Mouse (Mus musculus) kidney, postnatal 14 days (tissue): ENCODE measurements at regions not wholly inside any gene's neighbourhood (a gene's known extent, or its start where the extent isn't known, plus 50 kb on each side); places are given as distances from the start of the nearest gene placed in this dataset.

Experiments
- DNase-seq: peaks from one replicate; pipeline ENCODE4 v3.0.0; 2022; ENCODE audit warnings: mixed read lengths

DNA sequence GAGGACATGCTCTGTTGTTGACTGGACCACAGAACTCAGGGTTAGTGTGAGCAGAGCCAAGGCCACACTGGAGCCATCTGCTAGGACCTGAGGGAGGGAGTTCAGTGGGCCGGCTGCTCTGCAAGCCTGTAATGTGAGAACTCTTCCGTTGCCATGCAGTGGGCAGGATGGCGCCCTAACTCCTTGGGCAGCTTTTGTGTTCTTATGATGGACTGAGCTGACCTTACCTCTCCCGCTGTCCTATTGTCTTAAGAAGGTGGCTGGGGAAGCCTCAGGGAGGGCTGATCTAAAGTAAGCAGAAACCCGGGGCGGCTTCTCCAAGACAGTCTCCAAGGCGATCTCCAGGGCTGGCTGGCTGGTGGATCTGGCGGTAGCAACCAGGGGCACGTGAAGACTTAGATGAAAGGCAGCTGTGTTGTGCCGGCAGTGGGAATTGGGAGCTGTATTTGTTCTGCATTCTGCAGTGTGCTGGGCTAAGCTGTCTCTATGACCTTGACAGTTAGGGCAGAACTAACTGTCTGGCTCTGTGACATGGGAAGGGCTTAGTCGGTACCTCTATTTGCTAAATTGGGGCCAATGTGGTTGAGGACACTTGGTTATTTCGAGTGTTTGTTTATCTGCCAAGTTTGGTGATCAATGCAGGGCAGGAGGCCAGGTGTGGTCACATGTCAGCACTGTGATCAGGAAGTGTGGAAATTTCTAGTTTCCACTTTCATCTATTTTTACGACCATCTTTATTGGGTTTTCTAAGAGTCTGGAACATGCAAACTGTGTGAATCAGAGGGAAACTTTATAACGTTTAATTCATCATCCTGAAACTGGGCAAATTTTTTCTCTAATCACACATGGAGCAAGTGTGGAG lies 843.1 kb upstream of the Car8 start:
- no peak for DNase-seq

- no peak for DNase-seq
Measured at GRCm38 (mm10) chr4:9080821-9081493, 842.1 kb upstream of the Car8 start.

DNA sequence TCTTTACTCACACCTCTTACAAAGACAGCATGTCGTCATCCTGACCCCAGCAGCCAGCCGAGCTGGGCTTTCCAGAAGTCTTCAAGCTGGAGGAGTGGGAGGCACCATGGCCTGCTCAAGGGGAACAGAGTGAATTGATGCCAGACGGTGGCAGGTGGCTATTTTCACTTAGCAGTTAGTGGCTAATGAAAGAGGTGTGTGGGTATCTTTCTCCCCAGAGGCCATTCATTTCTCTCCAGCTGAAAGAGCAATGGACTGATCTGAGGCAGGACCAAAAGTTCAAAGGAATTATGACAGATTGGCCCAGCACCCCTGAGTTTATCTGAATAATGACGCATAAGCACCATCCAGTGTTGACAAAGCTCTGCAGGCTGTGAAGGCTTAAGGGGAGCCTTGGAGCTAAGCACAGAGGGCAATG lies 841.0 kb upstream of the Car8 start:
- DNase-seq, result no peak

GRCm38 (mm10) chr4:9074447-9074846 lies 835.6 kb upstream of the Car8 start:
- DNase-seq, result no peak

DNA sequence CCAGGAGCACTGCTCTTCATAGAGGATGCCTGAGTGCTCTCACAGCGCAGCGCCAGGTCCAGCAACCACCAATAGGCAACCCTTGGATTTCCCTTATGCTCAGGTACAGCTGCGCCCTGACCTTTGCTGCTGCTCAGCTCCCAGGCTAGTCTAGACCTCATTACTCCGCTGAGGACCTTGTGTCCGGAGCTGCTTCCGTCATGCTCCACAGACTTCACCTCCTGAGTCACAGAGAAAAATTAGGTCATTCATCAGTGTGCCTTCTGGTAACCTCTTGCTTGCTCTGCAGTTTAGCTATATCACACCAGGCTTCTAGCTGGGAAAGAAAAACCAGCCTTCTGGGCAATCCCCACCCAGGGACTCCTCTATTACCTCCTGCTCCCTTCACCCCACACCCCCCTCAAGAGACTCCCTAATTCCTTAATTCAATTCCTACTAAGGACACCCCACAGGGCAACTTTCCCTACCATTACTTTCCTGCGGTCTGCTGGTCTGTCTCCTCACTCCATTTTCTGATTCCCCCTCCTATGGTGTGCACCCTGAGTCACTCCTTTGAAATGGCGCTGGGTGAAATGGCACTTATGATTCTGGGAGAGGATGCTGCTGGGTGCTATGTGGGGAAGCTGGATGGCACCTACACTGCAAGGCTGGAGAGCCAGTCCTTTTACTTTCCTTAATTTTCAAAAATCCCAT lies 835.0 kb upstream of the Car8 start:
- peak; percentile 40 for DNase-seq

GRCm38 (mm10) chr4:9072321-9072720 lies 833.5 kb upstream of the Car8 start:
- no peak for DNase-seq

DNA sequence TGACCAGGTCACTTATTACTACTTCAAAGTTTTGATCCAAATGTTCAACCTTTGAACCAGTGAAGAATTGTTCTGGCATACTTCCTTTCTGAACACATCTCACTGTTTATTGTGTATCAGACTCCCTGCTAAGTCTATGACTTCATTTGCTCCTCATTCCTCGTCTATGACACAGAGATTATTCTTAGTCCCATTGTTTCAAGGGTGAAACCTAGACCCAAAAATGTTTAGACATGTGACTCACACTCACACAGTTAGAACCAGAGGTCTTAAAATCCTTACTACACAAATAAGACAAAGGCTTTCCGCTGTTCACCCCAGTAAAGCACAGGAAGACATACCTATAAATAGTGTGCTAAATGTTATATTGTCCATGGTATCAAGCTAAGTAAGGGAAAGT lies 829.0 kb upstream of the Car8 start:
- DNase-seq, result no peak

DNA sequence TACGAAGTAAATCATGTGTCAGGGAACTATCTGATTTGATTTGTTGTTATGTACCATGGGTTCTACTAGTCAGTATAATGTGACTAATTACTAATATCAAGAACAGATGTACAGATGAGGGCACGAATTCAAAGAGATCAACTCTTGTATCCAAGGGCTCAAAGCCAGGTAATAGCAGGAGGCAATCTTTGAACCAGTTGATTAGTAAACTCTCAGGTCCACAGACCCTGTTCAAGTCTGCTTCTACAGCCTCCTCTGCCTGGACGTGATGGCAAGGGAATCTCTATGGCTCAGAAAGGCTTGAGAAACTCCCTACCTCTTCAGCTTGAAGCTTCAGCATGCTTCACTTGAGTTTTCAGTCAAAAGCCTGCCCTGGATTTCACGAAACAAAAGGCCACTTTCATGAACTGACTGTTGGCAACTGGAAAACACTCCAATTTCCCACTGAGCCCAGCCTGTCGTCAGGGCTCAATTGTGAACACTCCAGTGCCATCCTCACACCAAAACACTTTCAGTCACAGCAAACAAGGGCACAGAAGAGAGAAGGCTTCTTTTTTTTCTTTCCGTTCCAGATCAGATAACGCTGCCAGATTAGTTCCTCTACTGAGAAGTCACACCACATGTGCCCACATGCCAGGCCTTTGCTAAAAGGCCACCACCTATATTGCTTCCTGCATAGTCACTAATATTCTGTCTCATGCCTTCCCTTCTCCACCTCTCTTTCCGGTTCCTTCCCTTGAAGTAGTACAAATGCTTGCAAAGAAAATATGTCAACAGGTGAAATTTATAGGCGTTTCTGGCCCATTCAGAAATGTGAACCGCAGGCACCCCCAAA lies 827.4 kb upstream of the Car8 start:
- DNase-seq, result no peak

DNA sequence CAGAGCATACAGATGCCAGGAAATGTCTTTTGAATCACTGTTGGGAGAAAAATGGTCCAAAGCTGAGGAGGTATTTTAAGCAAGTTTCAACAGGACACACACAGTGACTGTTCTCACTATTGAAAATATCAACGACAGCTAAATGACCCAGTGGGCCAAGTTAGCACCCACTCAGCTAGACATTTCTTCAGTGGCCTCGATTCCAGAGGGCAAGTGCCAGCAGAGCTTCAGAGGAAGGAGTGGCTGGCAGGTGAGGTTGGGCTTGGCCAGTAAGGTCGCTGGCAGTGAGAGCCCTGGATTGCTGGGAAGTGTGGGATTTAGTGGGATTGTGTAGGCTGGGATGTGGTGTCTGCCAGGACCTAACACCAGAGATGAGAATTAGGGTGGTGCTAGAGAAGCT lies 823.1 kb upstream of the Car8 start:
- no peak for DNase-seq

- no peak for DNase-seq
Measured at GRCm38 (mm10) chr4:9060221-9060620, 821.4 kb upstream of the Car8 start.

DNA sequence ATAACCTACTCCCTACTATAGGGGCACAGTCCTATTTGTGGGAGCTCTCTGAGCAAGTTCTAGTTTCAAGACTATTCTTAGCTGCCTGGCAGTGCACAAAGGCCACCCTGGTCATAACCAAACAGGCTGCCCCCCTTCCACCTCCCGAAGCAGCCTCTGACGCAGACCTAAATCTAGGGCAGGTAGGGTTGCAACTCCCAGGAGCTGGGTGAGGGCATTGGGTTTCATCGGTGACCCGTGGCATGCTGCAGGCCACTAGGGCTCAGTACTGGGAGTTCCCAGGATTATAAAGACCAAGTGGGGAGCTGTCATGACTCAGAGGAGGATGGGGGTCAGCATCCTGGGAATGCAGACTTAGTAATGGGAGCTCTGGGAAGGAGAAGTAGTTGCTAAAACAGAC lies 818.8 kb upstream of the Car8 start:
- no peak for DNase-seq

- no peak for DNase-seq
Measured at GRCm38 (mm10) chr4:9057113-9057512, 818.3 kb upstream of the Car8 start.

DNA sequence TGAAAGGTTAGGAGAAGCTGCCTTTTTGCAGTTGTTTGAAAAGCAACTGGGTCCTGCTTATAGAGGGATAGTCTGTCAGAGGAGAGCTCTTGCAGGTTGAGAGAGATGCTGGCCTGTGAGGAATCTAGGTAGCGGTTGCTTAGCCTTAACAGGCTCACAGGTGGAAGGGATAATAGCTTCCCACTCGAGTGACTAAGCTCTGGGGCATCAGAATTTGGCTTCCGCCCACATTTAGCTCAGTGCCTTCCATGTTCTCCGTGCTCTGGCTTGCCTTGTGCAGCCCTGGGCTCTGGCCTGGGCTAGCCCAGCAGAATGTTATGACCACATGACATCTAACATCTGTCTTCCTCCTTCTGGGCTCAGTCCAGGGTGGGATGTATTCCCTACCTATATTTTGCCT lies 817.0 kb upstream of the Car8 start:
- no peak for DNase-seq

- no peak for DNase-seq
Measured at GRCm38 (mm10) chr4:9055266-9055820, 816.5 kb upstream of the Car8 start.

DNA sequence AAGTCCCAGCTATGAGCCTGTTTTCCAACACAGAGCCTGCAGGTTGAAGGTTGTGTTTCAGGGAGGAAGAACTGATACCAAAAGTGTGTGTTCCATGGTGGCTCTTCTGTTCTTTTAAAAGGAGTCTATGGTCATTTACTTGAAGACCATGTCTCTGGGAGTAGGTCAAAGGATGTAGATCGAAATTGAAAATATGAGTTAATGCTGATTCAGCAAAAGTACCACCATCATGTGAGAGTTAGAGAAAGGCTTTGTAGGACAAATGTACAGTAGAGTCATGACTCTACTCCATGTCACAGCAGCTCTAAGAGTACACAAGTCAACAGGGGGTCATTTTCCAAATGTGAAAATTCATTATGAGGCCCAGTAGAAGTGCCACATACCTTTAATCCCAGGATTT lies 810.0 kb upstream of the Car8 start:
- no peak for DNase-seq

GRCm38 (mm10) chr4:9047151-9047550 lies 808.3 kb upstream of the Car8 start:
- no peak for DNase-seq

- DNase-seq, result no peak
Measured at GRCm38 (mm10) chr4:9046436-9046835, 807.6 kb upstream of the Car8 start.

GRCm38 (mm10) chr4:9046030-9046429 lies 807.2 kb upstream of the Car8 start:
- DNase-seq, result no peak

DNA sequence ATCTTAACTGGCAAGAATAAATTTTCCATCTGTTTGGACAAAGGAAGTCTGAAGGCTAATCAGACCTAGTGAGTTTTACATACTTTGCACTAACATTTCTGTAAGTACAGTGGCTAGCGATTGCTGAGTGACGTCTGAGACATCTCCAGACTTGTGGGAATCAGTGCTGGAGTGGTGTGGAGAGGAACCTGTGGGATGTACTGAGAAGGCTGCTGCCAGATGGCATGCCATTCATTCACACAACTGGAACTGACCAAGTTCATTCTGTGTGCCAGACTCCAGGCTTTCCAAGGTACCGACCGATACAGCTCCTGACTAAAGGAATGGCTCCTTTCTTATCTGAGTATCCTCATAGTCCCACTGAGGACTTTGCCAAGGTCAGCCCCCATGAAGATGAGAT lies 797.2 kb upstream of the Car8 start:
- no peak for DNase-seq

DNA sequence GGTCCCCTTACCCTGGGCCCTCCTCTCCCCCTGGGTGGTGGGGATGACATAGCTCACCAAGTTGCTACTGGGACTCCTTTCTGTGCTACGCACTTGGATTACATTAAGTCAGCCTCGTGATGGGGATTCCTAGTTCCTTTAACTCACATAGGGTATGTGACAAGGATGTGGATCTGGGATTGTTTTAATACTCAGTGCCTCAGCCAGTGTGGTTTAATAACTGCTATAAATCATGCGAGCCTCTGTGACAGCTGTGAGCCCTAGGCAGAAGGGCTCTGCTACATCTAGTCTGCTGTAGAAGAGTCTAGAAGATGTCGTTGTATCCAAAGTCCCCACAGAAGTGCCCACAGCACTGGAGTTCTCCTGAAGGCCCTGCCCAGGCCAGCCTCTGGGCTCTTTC lies 796.5 kb upstream of the Car8 start:
- no peak for DNase-seq

DNA sequence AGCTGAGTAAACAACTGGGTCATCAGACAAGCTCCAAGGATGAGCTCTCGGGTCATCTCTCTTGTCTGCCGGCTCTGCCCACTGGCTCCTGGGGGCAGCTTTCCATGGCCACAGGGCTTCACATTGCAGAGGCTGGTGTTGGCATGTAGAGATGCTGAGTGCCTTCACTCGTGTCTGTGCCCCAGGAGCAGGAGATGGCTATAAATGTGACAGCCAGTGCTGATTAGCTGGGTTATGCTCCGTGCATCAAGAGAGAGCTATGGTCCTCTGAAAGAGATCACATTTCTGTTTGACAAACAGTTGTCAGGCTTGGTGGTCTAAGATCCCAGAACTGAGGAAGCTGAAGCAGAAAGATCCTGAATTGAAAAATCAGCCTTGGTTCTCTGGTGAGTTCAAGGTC lies 795.4 kb upstream of the Car8 start:
- no peak for DNase-seq

GRCm38 (mm10) chr4:9033106-9033642 lies 794.3 kb upstream of the Car8 start:
- no peak for DNase-seq
